Mouse (Mus musculus) cerebellum, adult 18-20 months (tissue): ENCODE data around the gene Lmnb2.
A peak's percentile ranks its signal among the peaks of the same experiment; 100 is the strongest.

Experiments used
- DNase-seq, 2 experiments: peaks; one replicate each; pipeline ENCODE4 v3.0.0; 2021

Gene Lmnb2

GRCm38 (mm10) chr10:80897861-80898510 lies 20.1 kb downstream of the Lmnb2 start:
- DNase-seq = no peak

- no peak for DNase-seq
Measured at GRCm38 (mm10) chr10:80896581-80897485, 21.2 kb downstream of the Lmnb2 start.

DNA sequence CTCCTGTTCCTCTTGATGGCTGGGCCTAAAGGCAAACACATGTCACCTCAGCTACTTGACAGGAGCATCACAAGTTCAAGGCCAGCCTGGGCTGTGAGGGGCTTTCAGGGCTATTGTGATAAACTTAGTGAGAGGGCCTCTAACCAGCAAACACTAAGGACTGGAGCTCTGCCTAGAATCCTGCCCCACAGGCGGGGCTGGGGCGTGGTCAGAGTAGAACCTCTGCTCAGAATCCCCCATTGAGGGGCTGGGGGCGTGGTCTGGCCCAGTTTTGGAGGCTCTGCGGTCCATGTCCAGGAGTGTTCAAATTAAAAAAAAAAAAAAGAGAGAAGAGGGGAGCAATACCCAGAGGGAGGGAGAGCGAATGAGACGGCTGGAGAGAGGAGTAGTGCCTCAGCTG lies 22.3 kb downstream of the Lmnb2 start:
- no peak for DNase-seq

- DNase-seq = no peak
Measured at GRCm38 (mm10) chr10:80895100-80895499, 22.9 kb downstream of the Lmnb2 start.

DNA sequence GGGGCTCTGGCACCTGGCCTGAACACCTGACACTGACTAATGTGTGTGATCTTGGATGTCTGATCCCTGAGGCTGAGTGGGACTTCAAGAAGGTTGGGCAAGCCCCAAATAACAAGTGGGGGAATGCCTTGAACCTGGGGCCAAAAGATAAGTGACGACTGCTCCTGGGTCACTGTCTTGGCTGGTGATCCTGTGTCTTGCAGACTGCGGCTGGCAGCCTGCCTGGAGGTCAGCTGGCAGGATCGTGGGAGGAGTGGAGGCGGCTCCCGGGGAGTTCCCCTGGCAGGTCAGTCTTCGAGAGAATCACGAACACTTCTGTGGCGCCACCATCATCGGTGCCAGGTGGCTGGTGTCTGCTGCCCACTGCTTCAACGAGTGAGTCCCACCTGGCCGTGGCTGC lies 30.9 kb downstream of the Lmnb2 start:
- DNase-seq = peak; percentile 77 to 78

- peak; percentile 66 to 76 for DNase-seq
Measured at GRCm38 (mm10) chr10:80881301-80881700, 36.7 kb downstream of the Lmnb2 start.

DNA sequence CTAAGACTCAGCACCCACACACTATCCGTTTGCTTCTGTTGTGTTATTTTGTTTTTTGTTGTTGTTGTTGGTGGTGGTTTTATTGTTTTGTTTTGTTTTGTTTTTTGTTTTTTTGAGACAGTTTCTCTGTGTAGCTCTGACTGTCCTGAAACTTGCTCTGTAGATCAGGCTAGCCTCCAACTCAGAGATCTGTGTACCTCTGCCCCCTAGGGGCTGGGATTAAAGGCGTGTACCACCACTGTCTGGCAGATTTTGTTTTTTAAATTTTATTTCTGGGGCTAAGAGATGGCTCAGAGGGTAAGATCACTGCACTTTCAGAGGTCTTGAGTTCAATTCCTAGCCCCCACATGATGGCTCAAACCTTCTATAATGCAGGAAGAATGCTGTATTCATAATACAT lies 37.1 kb downstream of the Lmnb2 start:
- no peak for DNase-seq

DNA sequence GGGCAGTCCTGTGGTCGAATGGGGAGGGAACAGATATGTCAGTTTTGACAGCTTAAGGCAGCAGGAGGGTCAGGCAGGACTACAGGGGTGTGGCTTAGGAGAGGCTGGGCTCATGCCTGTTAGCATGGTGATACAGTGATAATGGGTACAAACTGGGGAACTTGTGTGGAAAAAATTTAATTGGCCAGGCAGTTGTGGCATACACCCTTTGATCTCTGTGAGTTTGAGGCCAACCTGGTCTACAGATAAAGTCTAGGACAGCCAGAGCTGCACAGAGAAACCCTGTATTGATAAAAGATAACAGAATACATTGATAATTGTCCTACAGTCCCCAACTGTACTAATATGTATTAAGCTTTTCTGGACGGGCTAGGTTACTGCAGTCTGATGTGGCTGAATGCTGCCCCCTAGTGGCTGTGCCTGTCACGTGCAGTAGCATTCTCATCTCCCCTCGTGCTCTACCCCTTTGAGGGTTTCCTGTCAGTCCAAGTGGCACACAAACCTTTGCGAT lies 37.9 kb downstream of the Lmnb2 start:
- DNase-seq = peak; percentile 71 to 79

DNA sequence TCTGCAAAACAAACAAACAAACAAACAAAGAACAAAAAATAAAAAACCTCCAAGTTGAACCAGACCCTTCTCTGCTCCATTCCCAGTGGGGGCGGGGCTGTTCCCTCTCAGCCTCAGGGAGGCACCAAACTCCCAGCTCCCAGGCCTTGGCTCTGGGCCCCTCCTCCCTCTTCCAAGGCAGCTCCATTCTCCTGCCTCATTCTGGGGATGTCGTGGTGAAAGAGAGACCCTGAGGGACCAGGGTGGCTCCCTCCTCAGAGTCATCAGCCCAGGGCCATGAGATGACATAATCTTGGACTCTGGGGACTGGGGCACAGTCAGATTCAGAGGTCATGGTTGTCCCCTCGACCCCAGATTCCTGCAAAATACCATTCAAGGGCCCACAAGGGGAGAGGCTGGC lies 41.5 kb downstream of the Lmnb2 start:
- no peak for DNase-seq

DNA sequence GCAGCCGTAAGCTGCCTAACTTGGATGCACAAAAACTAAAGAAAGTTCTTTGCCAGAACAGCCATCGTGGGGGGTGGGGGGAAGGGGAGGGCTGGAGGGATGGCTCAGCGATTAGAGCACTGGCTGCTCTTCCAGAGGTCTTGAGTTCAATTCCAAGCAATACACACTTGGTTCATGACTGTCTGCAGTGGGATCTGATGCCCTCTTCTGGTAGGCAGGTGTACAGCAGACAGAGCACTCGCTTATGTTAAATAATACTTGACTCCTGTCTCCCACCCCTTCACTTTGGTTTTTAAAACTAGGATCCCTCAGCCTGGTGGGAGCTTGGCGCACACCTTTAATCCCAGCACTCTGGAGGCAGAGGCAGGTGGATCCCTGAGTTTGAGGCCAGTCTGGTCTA lies 42.0 kb downstream of the Lmnb2 start:
- peak; percentile 78 for DNase-seq

DNA sequence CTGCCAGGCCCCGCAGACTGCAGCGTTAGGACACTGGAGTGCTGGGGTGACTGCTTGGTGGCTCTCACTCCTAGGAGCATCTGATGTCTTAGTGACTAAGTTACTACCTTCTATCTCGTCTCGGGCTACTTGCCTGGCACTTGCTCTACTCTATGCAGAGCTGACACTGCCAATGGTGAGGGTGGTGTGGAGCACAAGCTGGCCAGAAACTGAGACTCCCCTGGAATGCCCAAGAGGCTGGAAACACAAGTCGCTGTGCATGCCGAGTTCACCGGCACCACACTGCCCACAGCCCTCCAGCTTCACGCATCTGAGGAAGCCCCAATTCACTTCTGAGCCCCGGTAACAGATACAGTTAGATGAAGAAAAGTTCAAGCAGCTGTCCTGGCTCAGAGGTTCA lies 44.0 kb downstream of the Lmnb2 start:
- no peak for DNase-seq

GRCm38 (mm10) chr10:80871581-80871980 lies 46.5 kb downstream of the Lmnb2 start, which contains the start of gene Tmprss9:
Gene Tmprss9 (plus strand): TSS chr10:80871848.
- no peak for DNase-seq

GRCm38 (mm10) chr10:80870993-80871392 lies 47.1 kb downstream of the Lmnb2 start:
- no peak for DNase-seq

- peak; percentile 82 to 84 for DNase-seq
Measured at GRCm38 (mm10) chr10:80864446-80864845, 53.6 kb downstream of the Lmnb2 start.

DNA sequence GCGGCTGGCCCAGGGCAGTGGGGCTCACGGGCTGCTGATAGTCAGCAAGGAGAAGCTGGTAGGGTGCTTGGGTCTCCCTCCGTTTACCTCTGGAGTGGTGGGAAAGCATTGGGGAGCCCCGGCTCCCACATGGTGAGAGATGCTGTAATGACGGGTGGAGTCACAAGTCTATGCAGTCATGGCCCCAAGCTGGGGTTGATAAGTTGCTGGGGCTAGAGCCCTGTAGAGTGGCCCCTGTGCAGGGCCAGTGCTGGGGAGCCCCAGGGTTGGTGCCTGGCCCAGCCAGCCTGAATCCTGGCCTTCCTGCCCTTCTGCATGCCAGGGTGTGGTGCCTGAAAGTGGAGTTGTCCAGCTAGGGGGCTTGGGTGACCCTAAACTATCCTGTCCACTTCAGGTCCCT lies 55.7 kb downstream of the Lmnb2 start:
- DNase-seq = no peak

DNA sequence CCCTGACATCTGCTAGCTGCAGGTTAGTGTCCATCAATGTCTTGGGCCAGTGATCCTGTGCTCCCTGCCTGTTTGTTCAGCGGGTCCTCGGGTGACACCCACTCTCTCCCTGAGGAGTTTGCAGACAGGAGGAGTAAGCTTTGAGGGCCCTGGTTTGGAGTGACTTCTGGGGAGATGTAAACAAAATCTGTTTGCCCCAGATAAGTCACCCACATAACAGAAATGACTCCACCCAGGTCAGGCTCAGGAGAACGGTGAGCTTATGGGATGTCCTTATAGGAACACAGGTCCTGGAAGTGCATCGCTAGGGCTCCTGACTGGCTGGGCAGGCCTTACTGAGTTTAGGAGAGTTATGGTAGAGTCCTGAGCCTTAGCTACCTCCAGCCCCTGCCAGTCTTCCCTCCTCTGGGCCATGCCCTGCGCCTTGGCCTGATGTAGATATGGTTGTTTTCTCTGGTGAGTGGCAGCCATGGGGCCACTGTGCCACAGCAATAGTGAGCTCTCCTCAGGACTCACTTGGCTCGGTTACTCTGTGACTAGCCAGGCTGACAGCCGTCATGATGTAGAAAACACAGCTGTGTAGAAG lies 59.6 kb downstream of the Lmnb2 start:
- no peak for DNase-seq

GRCm38 (mm10) chr10:80857848-80858247 lies 60.2 kb downstream of the Lmnb2 start:
- DNase-seq = no peak

- no peak for DNase-seq
Measured at GRCm38 (mm10) chr10:80857386-80857785, 60.7 kb downstream of the Lmnb2 start.

DNA sequence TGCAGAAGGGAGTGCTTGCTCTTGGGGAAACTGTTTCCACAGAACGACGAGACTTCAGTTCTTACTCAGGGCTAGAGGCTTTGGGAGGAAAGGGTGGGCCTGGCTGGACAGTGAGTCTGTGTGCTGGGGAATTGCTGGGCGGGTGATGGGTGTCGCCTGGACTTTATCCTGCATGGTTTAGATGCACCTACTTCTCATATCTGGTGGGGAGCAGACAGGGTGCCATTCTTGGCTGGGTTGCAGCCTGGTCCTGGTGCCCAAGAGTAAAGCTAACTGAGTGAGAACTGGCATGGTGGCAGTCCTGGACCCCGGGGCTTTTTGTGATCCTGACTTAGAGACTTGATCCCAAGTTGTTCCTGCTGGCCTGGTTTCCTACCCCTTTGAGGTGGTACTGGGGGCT lies 61.1 kb downstream of the Lmnb2 start:
- DNase-seq = no peak

- DNase-seq = no peak
Measured at GRCm38 (mm10) chr10:80856267-80856666, 61.8 kb downstream of the Lmnb2 start.

GRCm38 (mm10) chr10:80855749-80856073 lies 62.3 kb downstream of the Lmnb2 start:
- peak; percentile 67 to 70 for DNase-seq

GRCm38 (mm10) chr10:80854913-80855748 lies 62.9 kb downstream of the Lmnb2 start, which contains the start of the genes Lsm7 and Sppl2b:
Gene Lsm7 (minus strand): TSS chr10:80855209.
Gene Sppl2b (plus strand): TSS chr10:80855275.
- peak; percentile 95 to 99 for DNase-seq
